Mouse (Mus musculus) liver, embryonic 14.5 days (tissue): ENCODE measurements around the gene Frem1. TPM values are rescaled to one million over a fixed set of nuclear protein-coding genes. Genes with fewer than 3 reads are reported as not detected.

Source experiments
- ATAC-seq: fragments of 200-750 bp; cut with Nextera tagmentation; 2 replicates; pipeline ENCODE4 v1.8.0; 2017; ENCODE audit warnings: moderate number of reproducible peaks, mild to moderate bottlenecking, moderate library complexity; ENCODE audit not compliant: insufficient read depth
- DNase-seq, 3 experiments: peaks; one replicate each; pipeline ENCODE4 v3.0.0-alpha.2; 2012 to 2013; ENCODE audit warnings: low read depth in 3 of 3, low spot score in 3 of 3
- H3K27ac ChIP-seq: fragments of 300-500 bp; sonication (generic); 2 replicates; pipeline ENCODE4 v1.5.1; 2014; ENCODE audit warnings: moderate library complexity, mild to moderate bottlenecking, control low read depth, inconsistent platforms
- H3K27me3 ChIP-seq: fragments of 300-500 bp; sonication (generic); 2 replicates; pipeline ENCODE4 v1.6.1; 2014; ENCODE audit warnings: mild to moderate bottlenecking, low read length, moderate library complexity; ENCODE audit not compliant: control insufficient read depth, insufficient read depth
- H3K36me3 ChIP-seq: fragments of 300-500 bp; sonication (generic); replicated peaks from 2 replicates; pipeline ENCODE4 v1.6.1; 2014; ENCODE audit warnings: low read depth; ENCODE audit not compliant: control insufficient read depth, insufficient read depth
- H3K4me1 ChIP-seq, 2 experiments: fragments of 200-500 bp in 1 of 2; fragments of 300-500 bp in 1 of 2; sonication (generic) in 1 of 2; replicated peaks; 2 replicates each; pipeline ENCODE4 v1.6.1; 2012 to 2014; ENCODE audit warnings: antibody characterized with exemption in 1 of 2, inconsistent platforms in 1 of 2, low read length in 1 of 2; ENCODE audit not compliant: control insufficient read depth in 2 of 2, insufficient read depth in 2 of 2
- H3K4me2 ChIP-seq: fragments of 300-500 bp; sonication (generic); 2 replicates; pipeline ENCODE4 v1.6.1; 2014; ENCODE audit warnings: low read depth, mild to moderate bottlenecking, control low read depth, moderate library complexity
- H3K4me3 ChIP-seq, 2 experiments: fragments of 200-500 bp in 1 of 2; fragments of 300-500 bp in 1 of 2; sonication (generic) in 1 of 2; 2 replicates each; pipeline ENCODE4 v1.5.1; 2012 to 2014; ENCODE audit warnings: low read depth in 2 of 2, low read length in 2 of 2, mild to moderate bottlenecking in 2 of 2, control low read depth in 1 of 2, inconsistent platforms in 1 of 2, moderate library complexity in 1 of 2; ENCODE audit not compliant: insufficient read depth in 1 of 2
- H3K9ac ChIP-seq: fragments of 300-500 bp; sonication (generic); replicated peaks from 2 replicates; pipeline ENCODE4 v1.6.1; 2014; ENCODE audit warnings: mild to moderate bottlenecking, control low read depth, moderate library complexity
- H3K9me3 ChIP-seq: fragments of 300-500 bp; sonication (generic); 2 replicates; pipeline ENCODE4 v1.6.1; 2016; ENCODE audit warnings: low read length, mixed read lengths; ENCODE audit not compliant: control insufficient read depth
- CTCF ChIP-seq: IDR thresholded peaks from 2 replicates; pipeline ENCODE4 v1.5.1; 2016; ENCODE audit warnings: antibody characterized with exemption, low read depth, control low read depth
- EP300 ChIP-seq: IDR thresholded peaks from 2 replicates; pipeline ENCODE4 v1.6.1; 2016; ENCODE audit warnings: antibody characterized with exemption, low read depth
- WGBS: fragments of 180-500 bp; shearing (Covaris S2); extraction: QIAGEN DNeasy Blood & Tissue Kit; methylation state at CpG from one replicate; pipeline ENCODE4 v1.1.7; 2014; ENCODE audit not compliant: insufficient replicate concordance; 5-methylcytosine and 5-hydroxymethylcytosine counted together
- polyA plus RNA-seq, 2 experiments: library from polyadenylated mRNA; depleted of rRNA in 1 of 2; stranded (reverse) in 1 of 2; unstranded in 1 of 2; fragments of >200 nt; fragmentation: Nextera tagmentation in 1 of 2; extraction: Ambion mirVana in 1 of 2; gene quantifications; 2 replicates each; pipeline versions ENCODE4 v1.2.1 to v1.2.3; 2012 to 2014

Gene Frem1
- polyA plus RNA-seq, 2 experiments: 0.76 to 0.93 TPM

GRCm38 (mm10) chr4:83080364-83081174, 28.4 kb upstream of the Frem1 start:
- no peak for ATAC-seq
- 16% methylated on average over 13 of the region's 13 CpGs for WGBS
- Histone ChIP-seq H3K4me2 (no peak overlapping the region), H3K9me3 (no peaks in the 10 kb centered on the region), H3K27ac (no peak overlapping the region), H3K9ac (no peak overlapping the region), H3K36me3 (no peaks in the 10 kb centered on the region), H3K4me3 (no peak overlapping the region), H3K4me1 (peaks cover 0 to 5% of the 10 kb centered on the region in 2 experiments; a peak in 1 of 4 replicates), H3K27me3 (no peaks in the 10 kb centered on the region)
- DNase-seq: no peak
- TF ChIP-seq CTCF (no peak), EP300 (no peak)

GRCm38 (mm10) chr4:83064191-83064590, 12.1 kb upstream of the Frem1 start:
- no peaks in the 10 kb centered on the region for H3K9me3 ChIP-seq
- no peaks in the 10 kb centered on the region for H3K4me1 ChIP-seq
- no peaks in the 10 kb centered on the region for H3K27me3 ChIP-seq
- H3K4me3 ChIP-seq: no peak overlapping the region
- WGBS: 55% methylated on average over 6 of the region's 6 CpGs
- H3K4me2 ChIP-seq: no peak overlapping the region
- no peak overlapping the region for H3K27ac ChIP-seq
- no peak overlapping the region for H3K9ac ChIP-seq
- no peak for TF ChIP-seq EP300
- TF ChIP-seq CTCF: no peak
- H3K36me3 ChIP-seq: no peaks in the 10 kb centered on the region
- ATAC-seq: no peak
- DNase-seq: no peak

GRCm38 (mm10) chr4:83061564-83061963, 9.4 kb upstream of the Frem1 start:
- Histone ChIP-seq H3K27ac (no peak overlapping the region), H3K36me3 (no peaks in the 10 kb centered on the region), H3K27me3 (no peaks in the 10 kb centered on the region), H3K4me1 (no peaks in the 10 kb centered on the region), H3K9me3 (no peaks in the 10 kb centered on the region), H3K4me3 (no peak overlapping the region), H3K4me2 (no peak overlapping the region), H3K9ac (no peak overlapping the region)
- DNase-seq (no peak), ATAC-seq (no peak)
- 2% methylated on average over 2 of the region's 2 CpGs for WGBS
- TF ChIP-seq EP300: no peak
- TF ChIP-seq CTCF: no peak

- Histone ChIP-seq H3K36me3 (no peaks in the 10 kb centered on the region), H3K4me2 (no peak overlapping the region), H3K9me3 (no peaks in the 10 kb centered on the region), H3K4me3 (no peak overlapping the region), H3K4me1 (no peaks in the 10 kb centered on the region), H3K9ac (no peak overlapping the region), H3K27me3 (no peaks in the 10 kb centered on the region), H3K27ac (no peak overlapping the region)
- WGBS: 61% methylated on average over 2 of the region's 2 CpGs
- TF ChIP-seq CTCF: no peak
- TF ChIP-seq EP300: no peak
- DNase-seq (no peak), ATAC-seq (no peak)
Measured at GRCm38 (mm10) chr4:83058617-83059016, 6.5 kb upstream of the Frem1 start.

GRCm38 (mm10) chr4:83058182-83058581, 6.0 kb upstream of the Frem1 start:
- Histone ChIP-seq H3K27ac (no peak overlapping the region), H3K27me3 (no peaks in the 10 kb centered on the region), H3K36me3 (no peaks in the 10 kb centered on the region), H3K9me3 (no peaks in the 10 kb centered on the region), H3K4me1 (no peaks in the 10 kb centered on the region), H3K4me2 (no peak overlapping the region), H3K9ac (no peak overlapping the region), H3K4me3 (no peak overlapping the region)
- DNase-seq: no peak
- no peak for TF ChIP-seq CTCF
- no peak for TF ChIP-seq EP300
- 35% methylated on average over 2 of the region's 2 CpGs for WGBS
- ATAC-seq: no peak
